Mouse (Mus musculus): Measurements from ENCODE around the gene Vipr2. TPM values are rescaled to one million over a fixed set of nuclear protein-coding genes. Genes with fewer than 3 reads are reported as not detected.
A peak's percentile ranks its signal among the peaks of the same experiment; 100 is the strongest.

Gene Vipr2
- total and polyA plus RNA-seq, 2 experiments from 2014 or later, result 0.95 to 3.9 TPM

DNA sequence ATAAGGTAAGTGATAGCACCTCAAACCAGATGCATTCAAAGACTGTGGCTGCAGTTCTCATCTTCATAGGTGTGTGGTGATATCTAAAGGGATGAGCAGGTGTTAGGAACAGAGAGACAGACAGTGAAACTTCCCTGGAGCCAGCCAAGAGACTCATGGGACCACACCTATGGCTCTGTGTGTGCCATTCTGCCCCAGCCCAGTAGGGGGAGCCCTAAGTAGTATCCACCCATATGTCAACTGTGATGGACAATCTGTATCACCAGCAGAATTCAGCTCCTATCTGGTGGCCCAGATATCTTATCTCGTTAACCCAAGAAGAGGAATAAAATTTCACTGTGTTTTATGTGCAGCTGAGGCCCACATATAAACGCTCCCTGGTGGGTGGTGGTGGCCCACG, 99.4 kb downstream of the Vipr2 start:
- no peak overlapping the region for H3K9ac ChIP-seq (replicated peaks; ENCODE audit: low read length, poor library complexity, severe bottlenecking)
- no peak for TF ChIP-seq CTCF (IDR thresholded peaks at IDR 0.05)
- H3K4me1 ChIP-seq (ENCODE audit: insufficient read depth, low read length), result no peaks in the 10 kb centered on the region
- H3K27me3 ChIP-seq (ENCODE audit: insufficient read depth, low read length), result no peaks in the 10 kb centered on the region
- no peak for ATAC-seq (ENCODE audit: low FRiP score)
- no peak overlapping the region for H3K4me2 ChIP-seq (ENCODE audit: low read depth, low read length, poor library complexity, severe bottlenecking)
- 92% methylated on average over 3 of the region's 3 CpGs for WGBS
- H3K36me3 ChIP-seq (ENCODE audit: insufficient read depth, low read length), result no peaks in the 10 kb centered on the region
- no peak overlapping the region for H3K27ac ChIP-seq (ENCODE audit: low read depth, low read length)
- no peak for DNase-seq (ENCODE audit: low spot score)
- no peaks in the 10 kb centered on the region for H3K9me3 ChIP-seq (ENCODE audit: low read length)
- no peak overlapping the region for H3K4me3 ChIP-seq (ENCODE audit: low read depth, low read length)

DNA sequence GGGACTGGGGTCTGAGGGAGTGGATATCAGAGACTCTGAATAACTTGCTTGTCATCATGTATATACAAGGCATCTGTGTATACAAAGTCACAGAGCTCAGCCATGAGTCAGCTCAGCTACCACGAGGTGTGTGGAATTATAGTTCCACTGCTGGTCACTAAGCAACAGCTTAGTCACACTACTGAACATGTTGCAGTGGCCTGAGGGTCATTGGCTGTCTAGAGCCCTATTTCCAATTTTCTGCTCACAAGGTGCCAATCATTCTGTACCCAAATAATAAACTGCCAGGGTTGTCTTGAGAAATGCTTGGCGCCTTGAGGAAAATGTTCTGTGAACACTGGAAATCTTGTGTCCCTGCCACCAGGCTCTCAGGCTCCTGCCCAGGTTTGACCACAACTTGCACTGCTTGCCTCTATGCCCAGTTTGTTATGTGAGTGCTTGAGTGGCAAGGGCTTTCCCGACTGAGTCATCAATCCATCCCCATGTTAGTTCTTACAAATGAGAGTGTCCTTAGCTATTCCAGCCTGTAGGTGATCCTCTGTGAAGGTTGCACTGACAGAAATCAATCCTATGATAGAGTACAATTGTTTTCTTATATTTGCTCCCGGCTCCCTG, 104.0 kb downstream of the Vipr2 start:
- H3K27me3 ChIP-seq (ENCODE audit: insufficient read depth, low read length), result no peaks in the 10 kb centered on the region
- no peak for TF ChIP-seq CTCF (IDR thresholded peaks at IDR 0.05)

DNA sequence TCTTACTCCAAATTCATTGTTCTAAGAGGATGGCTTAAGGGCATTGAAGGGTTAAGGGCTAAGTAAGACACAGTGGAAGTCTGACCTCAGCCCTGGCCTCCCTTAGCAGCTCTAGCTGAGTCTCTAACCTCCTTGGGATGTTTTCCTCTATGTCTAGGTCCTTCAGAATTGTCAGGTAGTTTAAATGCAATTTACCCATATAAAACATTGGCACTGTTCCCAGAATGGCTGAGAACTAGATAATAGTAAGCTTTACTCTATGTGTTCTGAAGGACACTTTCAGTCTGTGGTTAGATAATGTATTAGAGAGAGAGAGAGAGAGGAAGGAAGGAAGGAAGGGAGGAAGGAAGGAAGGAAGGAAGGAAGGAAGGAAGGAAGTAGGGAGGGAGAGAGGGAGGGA, 104.8 kb downstream of the Vipr2 start:
- Histone ChIP-seq H3K4me3 (ENCODE audit: low read depth, low read length) (no peak overlapping the region), H3K4me2 (ENCODE audit: low read depth, low read length, poor library complexity, severe bottlenecking) (no peak overlapping the region), H3K36me3 (ENCODE audit: insufficient read depth, low read length) (no peaks in the 10 kb centered on the region), H3K9ac (replicated peaks; ENCODE audit: low read length, poor library complexity, severe bottlenecking) (no peak overlapping the region), H3K27me3 (ENCODE audit: insufficient read depth, low read length) (no peaks in the 10 kb centered on the region), H3K4me1 (ENCODE audit: insufficient read depth, low read length) (no peaks in the 10 kb centered on the region), H3K9me3 (ENCODE audit: low read length) (no peaks in the 10 kb centered on the region), H3K27ac (ENCODE audit: low read depth, low read length) (no peak overlapping the region)
- no peak for TF ChIP-seq CTCF (IDR thresholded peaks at IDR 0.05)
- ATAC-seq (ENCODE audit: low FRiP score) (no peak), DNase-seq (ENCODE audit: low spot score) (peak; percentile 29)

More for the DNA sequence above, 104.0 kb downstream of the Vipr2 start:
- Histone ChIP-seq H3K9me3 (ENCODE audit: low read length) (no peaks in the 10 kb centered on the region), H3K4me1 (ENCODE audit: insufficient read depth, low read length) (no peaks in the 10 kb centered on the region), H3K9ac (replicated peaks; ENCODE audit: low read length, poor library complexity, severe bottlenecking) (no peak overlapping the region), H3K27ac (ENCODE audit: low read depth, low read length) (no peak overlapping the region), H3K4me2 (ENCODE audit: low read depth, low read length, poor library complexity, severe bottlenecking) (no peak overlapping the region), H3K36me3 (ENCODE audit: insufficient read depth, low read length) (no peaks in the 10 kb centered on the region), H3K4me3 (ENCODE audit: low read depth, low read length) (no peak overlapping the region)
- DNase-seq (ENCODE audit: low spot score), result no peak
- ATAC-seq (ENCODE audit: low FRiP score), result no peak
- whole genome bisulfite sequencing, result 70% methylated on average over 4 of the region's 4 CpGs

GRCm38 (mm10) chr12:116183212-116183935, 105.8 kb downstream of the Vipr2 start:
- Histone ChIP-seq H3K9ac (replicated peaks; ENCODE audit: low read length, poor library complexity, severe bottlenecking) (no peak overlapping the region), H3K9me3 (ENCODE audit: low read length) (no peaks in the 10 kb centered on the region), H3K27ac (ENCODE audit: low read depth, low read length) (no peak overlapping the region), H3K4me3 (ENCODE audit: low read depth, low read length) (no peak overlapping the region), H3K36me3 (ENCODE audit: insufficient read depth, low read length) (no peaks in the 10 kb centered on the region), H3K4me1 (ENCODE audit: insufficient read depth, low read length) (no peaks in the 10 kb centered on the region), H3K4me2 (ENCODE audit: low read depth, low read length, poor library complexity, severe bottlenecking) (no peak overlapping the region), H3K27me3 (ENCODE audit: insufficient read depth, low read length) (no peaks in the 10 kb centered on the region)
- DNase-seq (ENCODE audit: low spot score) (no peak), ATAC-seq (ENCODE audit: low FRiP score) (no peak)
- no peak for TF ChIP-seq CTCF (IDR thresholded peaks at IDR 0.05)
- WGBS, result 79% methylated on average over 6 of the region's 6 CpGs

DNA sequence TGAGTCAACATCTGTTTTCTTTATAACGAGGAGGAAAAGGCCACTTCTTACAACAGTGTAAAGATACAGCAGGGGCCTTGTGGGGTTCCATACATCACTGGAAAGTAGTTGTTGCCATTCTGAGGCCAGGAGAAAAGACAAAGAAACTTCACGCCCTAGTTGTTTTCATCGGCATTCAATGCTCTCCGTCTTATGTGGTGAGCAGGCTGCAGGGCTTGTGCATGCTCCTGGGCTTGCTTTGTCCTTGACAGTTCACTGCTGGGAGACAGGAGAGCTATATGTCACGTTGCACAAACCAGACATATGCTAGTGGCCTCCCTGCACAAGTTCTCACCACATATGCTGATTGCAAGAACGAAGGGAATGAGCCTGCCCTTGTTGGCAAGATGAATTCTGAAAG, 116.4 kb downstream of the Vipr2 start:
- H3K9ac ChIP-seq (replicated peaks; ENCODE audit: low read length, poor library complexity, severe bottlenecking), result no peak overlapping the region
- 36% methylated on average over 6 of the region's 6 CpGs for WGBS
- H3K27ac ChIP-seq (ENCODE audit: low read depth, low read length), result no peak overlapping the region
- H3K4me2 ChIP-seq (ENCODE audit: low read depth, low read length, poor library complexity, severe bottlenecking), result no peak overlapping the region
- H3K9me3 ChIP-seq (ENCODE audit: low read length), result no peaks in the 10 kb centered on the region
- no peaks in the 10 kb centered on the region for H3K4me1 ChIP-seq (ENCODE audit: insufficient read depth, low read length)
- DNase-seq (ENCODE audit: low spot score) (no peak), ATAC-seq (ENCODE audit: low FRiP score) (no peak)
- no peaks in the 10 kb centered on the region for H3K27me3 ChIP-seq (ENCODE audit: insufficient read depth, low read length)
- H3K4me3 ChIP-seq (ENCODE audit: low read depth, low read length), result no peak overlapping the region
- no peak for TF ChIP-seq CTCF (IDR thresholded peaks at IDR 0.05)
- H3K36me3 ChIP-seq (ENCODE audit: insufficient read depth, low read length), result no peaks in the 10 kb centered on the region

GRCm38 (mm10) chr12:116194641-116195040, 117.1 kb downstream of the Vipr2 start:
- H3K36me3 ChIP-seq (ENCODE audit: insufficient read depth, low read length), result no peaks in the 10 kb centered on the region
- no peak overlapping the region for H3K9ac ChIP-seq (replicated peaks; ENCODE audit: low read length, poor library complexity, severe bottlenecking)
- no peak for TF ChIP-seq CTCF (IDR thresholded peaks at IDR 0.05)
- H3K27me3 ChIP-seq (ENCODE audit: insufficient read depth, low read length), result no peaks in the 10 kb centered on the region
- DNase-seq (ENCODE audit: low spot score) (no peak), ATAC-seq (ENCODE audit: low FRiP score) (no peak)
- H3K4me1 ChIP-seq (ENCODE audit: insufficient read depth, low read length), result no peaks in the 10 kb centered on the region
- no peaks in the 10 kb centered on the region for H3K9me3 ChIP-seq (ENCODE audit: low read length)
- no peak overlapping the region for H3K4me3 ChIP-seq (ENCODE audit: low read depth, low read length)
- H3K27ac ChIP-seq (ENCODE audit: low read depth, low read length), result no peak overlapping the region
- H3K4me2 ChIP-seq (ENCODE audit: low read depth, low read length, poor library complexity, severe bottlenecking), result no peak overlapping the region

Small RNAs within 50 kb of the gene (microRNA-seq; reads per million reads assigned to microRNA genes)
- gene Gm44372 (ENCODE audit: borderline number of aligned reads), result not detected

Other genes starting within 250 kb of the Vipr2 start
- 32.1 and 37.9 TPM in 2 replicates for gene Zfp386, start 30.0 kb upstream of the Vipr2 start, total RNA-seq (2014; rRNA removed)
- 33.5 and 37.1 TPM in 2 replicates for gene Zfp386, start 30.0 kb upstream of the Vipr2 start, polyA plus RNA-seq (2015; fragmentation: Nextera tagmentation; extraction: Ambion mirVana)
- 11.1 and 12.8 TPM in 2 replicates for gene Wdr60, start 185.3 kb downstream of the Vipr2 start, total RNA-seq (2014; rRNA removed)
- 15.0 and 17.5 TPM in 2 replicates for gene Wdr60, start 185.3 kb downstream of the Vipr2 start, polyA plus RNA-seq (2015; fragmentation: Nextera tagmentation; extraction: Ambion mirVana)
- not detected in 2 replicates for gene Gm11027, start 197.7 kb downstream of the Vipr2 start, total RNA-seq (2014; rRNA removed)
- not detected in 2 replicates for gene Gm11027, start 197.7 kb downstream of the Vipr2 start, polyA plus RNA-seq (2015; fragmentation: Nextera tagmentation; extraction: Ambion mirVana)
- 35.1 and 47.0 TPM in 2 replicates for gene Esyt2, start 203.5 kb downstream of the Vipr2 start, total RNA-seq (2014; rRNA removed)
- 7.4 and 8.6 TPM in 2 replicates for gene Esyt2, start 203.5 kb downstream of the Vipr2 start, polyA plus RNA-seq (2015; fragmentation: Nextera tagmentation; extraction: Ambion mirVana)